Mouse (Mus musculus) limb, embryonic 14.5 days (tissue): Measurements from ENCODE around the gene Hsf5. TPM values are rescaled to one million over a fixed set of nuclear protein-coding genes. Genes with fewer than 3 reads are reported as not detected.
A peak's percentile ranks its signal among the peaks of the same experiment; 100 is the strongest.

Experiments
- ATAC-seq: fragments of 200-750 bp; cut with Nextera tagmentation; 2 replicates; pipeline ENCODE4 v1.8.0; 2017; ENCODE audit warnings: low read depth, moderate number of reproducible peaks, moderate TSS enrichment; ENCODE audit not compliant: low FRiP score
- DNase-seq: peaks from one replicate; pipeline ENCODE4 v3.0.0-alpha.2; 2015; ENCODE audit warnings: low spot score
- H3K27ac ChIP-seq: fragments of 300-500 bp; sonication (generic); replicated peaks from 2 replicates; pipeline ENCODE4 v1.5.1; 2014; ENCODE audit warnings: low read depth, mild to moderate bottlenecking, low read length, moderate library complexity, mixed read lengths
- H3K27me3 ChIP-seq: fragments of 300-500 bp; sonication (generic); 2 replicates; pipeline ENCODE4 v1.6.1; 2014; ENCODE audit warnings: low read length, mixed read lengths; ENCODE audit not compliant: control insufficient read depth, insufficient read depth
- H3K36me3 ChIP-seq: fragments of 300-500 bp; sonication (generic); 2 replicates; pipeline ENCODE4 v1.6.1; 2014; ENCODE audit warnings: mild to moderate bottlenecking, low read length, moderate library complexity, mixed read lengths; ENCODE audit not compliant: control insufficient read depth, insufficient read depth
- H3K4me1 ChIP-seq: fragments of 300-500 bp; sonication (generic); 2 replicates; pipeline ENCODE4 v1.6.1; 2014; ENCODE audit warnings: antibody characterized with exemption, low read length, mixed read lengths; ENCODE audit not compliant: control insufficient read depth, insufficient read depth
- H3K4me2 ChIP-seq: fragments of 300-500 bp; sonication (generic); replicated peaks from 2 replicates; pipeline ENCODE4 v1.6.1; 2014; ENCODE audit warnings: low read depth, mild to moderate bottlenecking, low read length, moderate library complexity; ENCODE audit not compliant: severe bottlenecking
- H3K4me3 ChIP-seq: fragments of 300-500 bp; sonication (generic); replicated peaks from 2 replicates; pipeline ENCODE4 v1.5.1; 2014; ENCODE audit warnings: low read length
- H3K9ac ChIP-seq: fragments of 300-500 bp; sonication (generic); 2 replicates; pipeline ENCODE4 v1.6.1; 2014; ENCODE audit warnings: mild to moderate bottlenecking, low read depth, low read length, moderate library complexity; ENCODE audit not compliant: severe bottlenecking
- H3K9me3 ChIP-seq: fragments of 300-500 bp; sonication (generic); 2 replicates; pipeline ENCODE4 v1.6.1; 2016; ENCODE audit warnings: low read length; ENCODE audit not compliant: control insufficient read depth
- POLR2A ChIP-seq: fragments of 200-500 bp; IDR thresholded peaks from 2 replicates; pipeline ENCODE4 v1.8.0; 2012; ENCODE audit warnings: inconsistent platforms, mild to moderate bottlenecking, moderate library complexity, borderline replicate concordance; ENCODE audit not compliant: insufficient read depth, insufficient read length; ENCODE audit errors: extremely low read depth
- WGBS: fragments of 180-500 bp; shearing (Covaris S2); extraction: QIAGEN DNeasy Blood & Tissue Kit; methylation state at CpG from one replicate; pipeline ENCODE4 v1.1.7; 2014; 5-methylcytosine and 5-hydroxymethylcytosine counted together
- polyA plus RNA-seq, 2 experiments: library from polyadenylated mRNA; depleted of rRNA in 1 of 2; stranded (reverse) in 1 of 2; unstranded in 1 of 2; fragments of >200 nt; fragmentation: Nextera tagmentation in 1 of 2; extraction: Ambion mirVana in 1 of 2; gene quantifications; 2 replicates each; pipeline versions ENCODE4 v1.2.1 to v1.2.3; 2012 to 2014

The Hsf5 gene
- polyA plus RNA-seq, 2 experiments, result 0.15 to 0.25 TPM

- ATAC-seq (no peak), DNase-seq (no peak)
- H3K4me3 ChIP-seq, result peak overlapping the region; percentile 16
- no peak overlapping the region for H3K27ac ChIP-seq
- peaks cover 6% of the 10 kb centered on the region; the same call in 1 of the 2 replicates for H3K27me3 ChIP-seq
- no peaks in the 10 kb centered on the region for H3K9me3 ChIP-seq
- H3K36me3 ChIP-seq, result no peaks in the 10 kb centered on the region
- H3K9ac ChIP-seq, result no peak overlapping the region
- 0 out of 2 replicates have a peak overlapping the region, but pooled peaks have one; percentile 21 for H3K4me2 ChIP-seq
- no peak for TF ChIP-seq POLR2A
- H3K4me1 ChIP-seq, result no peaks in the 10 kb centered on the region
- WGBS, result 71% methylated on average over 2 of the region's 2 CpGs
Measured at GRCm38 (mm10) chr11:87665658-87666057, 48.7 kb downstream of the Hsf5 start.

GRCm38 (mm10) chr11:87666256-87667035, 49.5 kb downstream of the Hsf5 start:
- H3K9ac ChIP-seq, result no peak overlapping the region
- H3K27ac ChIP-seq, result no peak overlapping the region
- H3K9me3 ChIP-seq, result no peaks in the 10 kb centered on the region
- peaks cover 6% of the 10 kb centered on the region; the same call in 1 of the 2 replicates for H3K27me3 ChIP-seq
- no peaks in the 10 kb centered on the region for H3K36me3 ChIP-seq
- no peaks in the 10 kb centered on the region for H3K4me1 ChIP-seq
- DNase-seq (no peak), ATAC-seq (no peak)
- peak overlapping the region; percentile 16 for H3K4me3 ChIP-seq
- H3K4me2 ChIP-seq, result 0 out of 2 replicates have a peak overlapping the region, but pooled peaks have one; percentile 21
- 69% methylated on average over 12 of the region's 12 CpGs for WGBS
- no peak for TF ChIP-seq POLR2A

GRCm38 (mm10) chr11:87667107-87668090, 50.4 kb downstream of the Hsf5 start:
- ATAC-seq (no peak), DNase-seq (no peak)
- 67% methylated on average over 4 of the region's 4 CpGs for WGBS
- Histone ChIP-seq H3K4me1 (no peaks in the 10 kb centered on the region), H3K9ac (no peak overlapping the region), H3K27me3 (peaks cover 6% of the 10 kb centered on the region; the same call in 1 of the 2 replicates), H3K4me2 (no peak overlapping the region), H3K4me3 (no peak overlapping the region), H3K9me3 (no peaks in the 10 kb centered on the region), H3K27ac (no peak overlapping the region), H3K36me3 (no peaks in the 10 kb centered on the region)
- no peak for TF ChIP-seq POLR2A

- H3K4me2 ChIP-seq, result no peak overlapping the region
- no peaks in the 10 kb centered on the region for H3K36me3 ChIP-seq
- WGBS, result 98% methylated on average over 1 of the region's 1 CpGs
- no peak for ATAC-seq
- H3K27ac ChIP-seq, result no peak overlapping the region
- no peaks in the 10 kb centered on the region for H3K9me3 ChIP-seq
- H3K4me3 ChIP-seq, result no peak overlapping the region
- no peaks in the 10 kb centered on the region for H3K4me1 ChIP-seq
- no peak for TF ChIP-seq POLR2A
- no peak overlapping the region for H3K9ac ChIP-seq
- DNase-seq, result no peak
- H3K27me3 ChIP-seq, result no peaks in the 10 kb centered on the region
Measured at GRCm38 (mm10) chr11:87673282-87673681, 56.3 kb downstream of the Hsf5 start.

- Histone ChIP-seq H3K9me3 (no peaks in the 10 kb centered on the region), H3K36me3 (no peaks in the 10 kb centered on the region), H3K4me3 (no peak overlapping the region), H3K9ac (no peak overlapping the region), H3K27ac (no peak overlapping the region), H3K27me3 (no peaks in the 10 kb centered on the region), H3K4me2 (no peak overlapping the region), H3K4me1 (no peaks in the 10 kb centered on the region)
- no peak for TF ChIP-seq POLR2A
- no peak for ATAC-seq
- DNase-seq, result no peak
- WGBS, result 92% methylated on average over 6 of the region's 6 CpGs
Measured at GRCm38 (mm10) chr11:87675606-87676005, 58.6 kb downstream of the Hsf5 start.
